Mouse (Mus musculus) forebrain, embryonic 10.5 days (tissue): ENCODE measurements at regions not wholly inside any gene's neighbourhood (a gene's known extent, or its start where the extent isn't known, plus 50 kb on each side); places are given as distances from the start of the nearest gene placed in this dataset.

ENCODE experiments used
- DNase-seq: peaks from one replicate; pipeline ENCODE4 v3.0.0-alpha.2; 2017; ENCODE audit warnings: low spot score; ENCODE audit errors: extremely low spot score
- H3K27ac ChIP-seq: fragments of 300-500 bp; sonication (generic); 2 replicates; pipeline ENCODE4 v1.5.1; 2016; ENCODE audit warnings: mild to moderate bottlenecking
- H3K27me3 ChIP-seq: fragments of 300-500 bp; sonication (generic); 2 replicates; pipeline ENCODE4 v1.6.1; 2016; ENCODE audit warnings: mild to moderate bottlenecking; ENCODE audit not compliant: poor library complexity, severe bottlenecking
- H3K36me3 ChIP-seq: fragments of 300-500 bp; sonication (generic); replicated peaks from 2 replicates; pipeline ENCODE4 v1.6.1; 2016; ENCODE audit warnings: mild to moderate bottlenecking, moderate library complexity
- H3K4me1 ChIP-seq: fragments of 300-500 bp; sonication (generic); 2 replicates; pipeline ENCODE4 v1.6.1; 2016
- H3K4me3 ChIP-seq: fragments of 300-500 bp; sonication (generic); 2 replicates; pipeline ENCODE4 v1.5.1; 2016; ENCODE audit warnings: mild to moderate bottlenecking, moderate library complexity
- H3K9me3 ChIP-seq: fragments of 300-500 bp; sonication (generic); 2 replicates; pipeline ENCODE4 v1.6.1; 2016; ENCODE audit warnings: mild to moderate bottlenecking, moderate library complexity
- WGBS: fragments of 180-500 bp; shearing (Covaris S2); methylation state at CpG from one replicate; pipeline ENCODE4 v1.1.7; 2016; 5-methylcytosine and 5-hydroxymethylcytosine counted together

DNA sequence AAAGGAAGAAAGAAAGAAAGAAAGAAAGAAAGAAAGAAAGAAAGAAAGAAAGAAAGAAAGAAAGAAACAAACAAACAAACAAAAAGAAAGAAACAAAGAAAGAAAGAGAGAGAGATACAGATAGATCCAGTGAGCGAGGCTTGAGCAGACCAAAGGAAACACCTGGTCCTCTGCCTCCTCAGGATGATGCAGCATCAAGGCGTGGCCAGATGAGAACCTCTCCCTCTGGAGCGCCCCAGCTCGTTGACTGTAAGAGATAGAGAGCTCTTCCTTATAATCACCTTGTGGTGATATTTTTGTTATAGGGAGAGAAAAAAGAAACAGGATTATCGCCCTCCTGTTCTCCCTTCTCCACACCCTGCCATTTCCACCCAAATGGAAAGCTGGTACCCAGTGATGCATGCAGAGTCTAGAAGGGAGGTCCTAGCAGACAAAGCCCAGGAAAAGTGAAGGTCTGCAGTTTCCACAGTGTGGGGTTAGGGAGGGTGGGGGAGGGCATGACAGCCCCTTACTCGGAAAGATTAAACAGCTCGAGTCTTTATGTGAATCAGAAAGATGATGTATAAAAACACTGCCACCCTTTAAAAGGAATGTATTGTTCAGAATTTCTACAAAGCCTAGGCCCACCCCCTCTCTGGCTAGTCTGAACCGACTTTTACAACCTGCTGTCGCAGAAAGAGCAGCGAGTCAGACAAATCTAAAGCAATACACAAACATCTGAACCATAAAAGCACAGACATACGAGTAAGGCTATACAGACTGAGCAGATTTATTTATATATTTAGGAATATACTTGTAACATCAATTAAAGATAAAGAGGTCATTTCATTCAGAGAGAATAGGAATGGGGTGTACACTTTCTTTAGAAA is 62.7 kb upstream of the Ipo5 start:
- DNase-seq = no peak

DNA sequence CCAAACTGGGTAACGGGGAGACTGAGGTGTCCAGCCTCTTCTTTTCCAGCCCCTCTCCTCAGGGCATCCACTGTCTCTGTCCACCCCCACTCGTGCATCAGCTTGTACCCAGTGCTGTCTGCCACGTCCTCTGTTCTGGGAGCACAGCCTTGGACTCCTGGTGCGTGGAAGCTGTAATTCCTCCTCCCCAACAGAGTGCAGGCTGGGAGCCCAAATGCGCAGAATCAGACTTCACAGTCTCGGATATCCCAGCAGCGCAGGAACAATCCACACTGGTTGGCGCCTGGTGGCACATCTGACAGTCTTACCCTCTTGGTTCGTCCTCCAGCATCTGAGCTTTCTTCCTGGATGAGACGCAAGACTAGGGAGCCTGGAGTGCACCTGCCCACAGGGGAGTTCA is 61.9 kb upstream of the Ipo5 start:
- H3K27ac ChIP-seq = peak overlapping the region; percentile 68
- no peaks in the 10 kb centered on the region for H3K9me3 ChIP-seq
- no peaks in the 10 kb centered on the region for H3K27me3 ChIP-seq
- 75% methylated on average over 10 of the region's 10 CpGs for WGBS
- no peaks in the 10 kb centered on the region for H3K36me3 ChIP-seq
- H3K4me3 ChIP-seq = no peak overlapping the region
- peaks cover 44% of the 10 kb centered on the region for H3K4me1 ChIP-seq
- no peak for DNase-seq

More for the DNA sequence above, 62.7 kb upstream of the Ipo5 start:
- peak overlapping the region; percentile 35; the same call in 1 of the 2 replicates for H3K27ac ChIP-seq
- H3K36me3 ChIP-seq = no peaks in the 10 kb centered on the region
- no peaks in the 10 kb centered on the region for H3K9me3 ChIP-seq
- H3K4me1 ChIP-seq = peaks cover 41% of the 10 kb centered on the region
- H3K27me3 ChIP-seq = no peaks in the 10 kb centered on the region
- H3K4me3 ChIP-seq = no peak overlapping the region
- 57% methylated on average over 11 of the region's 11 CpGs for WGBS

DNA sequence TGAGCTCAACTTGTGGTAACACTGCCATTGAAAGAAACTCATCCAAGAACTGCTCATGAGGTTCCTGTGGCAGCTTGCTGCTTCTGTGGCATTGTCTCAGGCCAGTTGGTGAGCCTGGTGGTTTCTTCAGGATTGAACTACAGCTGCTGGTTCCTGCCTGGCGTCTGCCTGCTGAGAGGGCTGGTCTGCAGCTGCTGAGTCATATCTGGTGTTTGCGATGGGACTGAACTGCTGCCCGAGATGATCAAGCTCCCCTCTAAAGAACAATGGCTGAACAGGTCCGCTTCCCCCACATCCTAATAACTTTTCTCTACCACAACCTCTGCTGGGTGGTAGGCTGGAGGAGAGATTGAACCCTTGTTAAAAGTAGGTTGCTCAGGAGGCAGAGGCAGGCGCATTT is 57.4 kb upstream of the Ipo5 start:
- no peak for DNase-seq
- Histone ChIP-seq H3K27ac (no peak overlapping the region), H3K9me3 (peaks cover 10% of the 10 kb centered on the region), H3K36me3 (no peaks in the 10 kb centered on the region), H3K4me1 (peaks cover 32% of the 10 kb centered on the region), H3K27me3 (no peaks in the 10 kb centered on the region), H3K4me3 (no peak overlapping the region)
- WGBS = 91% methylated on average over 5 of the region's 5 CpGs

GRCm38 (mm10) chr14:120854559-120854958 is 56.5 kb upstream of the Ipo5 start:
- Histone ChIP-seq H3K4me1 (peaks cover 23% of the 10 kb centered on the region), H3K27ac (no peak overlapping the region), H3K36me3 (no peaks in the 10 kb centered on the region), H3K27me3 (no peaks in the 10 kb centered on the region), H3K9me3 (peaks cover 20% of the 10 kb centered on the region), H3K4me3 (no peak overlapping the region)
- WGBS = 68% methylated on average over 7 of the region's 7 CpGs
- no peak for DNase-seq

- H3K36me3 ChIP-seq = no peaks in the 10 kb centered on the region
- 95% methylated on average over 13 of the region's 13 CpGs for WGBS
- peaks cover 21% of the 10 kb centered on the region for H3K4me1 ChIP-seq
- H3K4me3 ChIP-seq = no peak overlapping the region
- no peaks in the 10 kb centered on the region for H3K27me3 ChIP-seq
- peaks cover 20% of the 10 kb centered on the region for H3K9me3 ChIP-seq
- no peak overlapping the region for H3K27ac ChIP-seq
- no peak for DNase-seq
These were observed 55.8 kb upstream of the Ipo5 start for GRCm38 (mm10) chr14:120855181-120855580.
